Mouse (Mus musculus) G1E-ER4 (cell line): ENCODE measurements around the gene Fam124b. TPM values are rescaled to one million over a fixed set of nuclear protein-coding genes. Genes with fewer than 3 reads are reported as not detected.

Experiments
- GATA1 ChIP-seq: IDR thresholded peaks from one replicate; pipeline ENCODE4 v1.8.0; 2012; ENCODE audit warnings: low read length, inconsistent platforms
- polyA plus RNA-seq: library from polyadenylated mRNA; stranded (reverse); fragments of >175 nt; gene quantifications from 2 replicates; pipeline ENCODE4 v1.2.3, GENCODE M21; 2012

Gene Fam124b
- polyA plus RNA-seq, 1 experiment, result not detected

- TF ChIP-seq GATA1, result no peak
These were observed 25.4 kb downstream of the Fam124b start for GRCm38 (mm10) chr1:80192837-80193236.

GRCm38 (mm10) chr1:80181414-80181805, 36.9 kb downstream of the Fam124b start:
- no peak for TF ChIP-seq GATA1

GRCm38 (mm10) chr1:80180767-80181413, 37.4 kb downstream of the Fam124b start:
- TF ChIP-seq GATA1, result no peak

- TF ChIP-seq GATA1, result no peak
These were observed 38.1 kb downstream of the Fam124b start for GRCm38 (mm10) chr1:80180128-80180527.

GRCm38 (mm10) chr1:80177651-80178382, 40.5 kb downstream of the Fam124b start:
- no peak for TF ChIP-seq GATA1

- TF ChIP-seq GATA1, result no peak
These were observed 50.6 kb downstream of the Fam124b start for GRCm38 (mm10) chr1:80167706-80168105.

GRCm38 (mm10) chr1:80166577-80166976, 51.7 kb downstream of the Fam124b start:
- no peak for TF ChIP-seq GATA1

GRCm38 (mm10) chr1:80165391-80165790, 52.9 kb downstream of the Fam124b start:
- TF ChIP-seq GATA1, result no peak

GRCm38 (mm10) chr1:80162943-80163342, 55.3 kb downstream of the Fam124b start:
- no peak for TF ChIP-seq GATA1

GRCm38 (mm10) chr1:80159586-80159985, 58.7 kb downstream of the Fam124b start:
- TF ChIP-seq GATA1, result no peak

- no peak for TF ChIP-seq GATA1
These were observed 63.4 kb downstream of the Fam124b start for GRCm38 (mm10) chr1:80154902-80155301.

- TF ChIP-seq GATA1, result no peak
These were observed 65.1 kb downstream of the Fam124b start for GRCm38 (mm10) chr1:80153125-80153716.

- TF ChIP-seq GATA1, result no peak
These were observed 67.6 kb downstream of the Fam124b start for GRCm38 (mm10) chr1:80150681-80151080.

Other genes with a start within 250 kb of the Fam124b start
- gene Cul3, start 122.0 kb upstream of the Fam124b start, polyA plus RNA-seq, result 12.4 and 17.9 TPM in 2 replicates
- gene Gm45261, start 243.0 kb upstream of the Fam124b start, polyA plus RNA-seq, result not detected in 2 replicates